Mouse (Mus musculus): ENCODE results near the gene Kri1.
"Not testable (repeated sequence)": the region's sequence is repeated elsewhere in the genome, so short reads cannot be mapped to it uniquely, and the experiment has no call there.

Gene Kri1

GRCm38 (mm10) chr9:21314367-21315140, 26.8 kb upstream of the Kri1 start:
- no peak for DNase-seq

DNA sequence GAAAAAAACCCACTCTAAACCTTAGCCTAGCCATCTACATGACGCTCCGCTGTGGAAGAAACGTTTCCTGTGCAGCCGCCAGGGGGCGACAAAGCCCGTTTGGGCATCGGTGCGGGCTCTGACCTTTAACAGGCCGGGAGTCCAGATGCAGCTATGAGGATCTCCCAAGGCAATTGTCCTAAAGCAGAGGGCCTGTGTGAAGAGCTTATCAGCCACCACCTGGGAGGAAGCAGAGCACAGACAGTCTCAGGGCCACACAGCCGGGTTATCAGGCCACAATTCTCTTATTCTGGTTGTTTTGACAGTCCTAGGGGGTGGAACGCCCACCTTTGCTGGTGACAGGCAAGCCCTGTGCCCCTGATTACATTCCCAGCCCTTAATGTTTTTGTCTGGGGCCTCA, 25.6 kb upstream of the Kri1 start:
- DNase-seq: peak; percentile 69

DNA sequence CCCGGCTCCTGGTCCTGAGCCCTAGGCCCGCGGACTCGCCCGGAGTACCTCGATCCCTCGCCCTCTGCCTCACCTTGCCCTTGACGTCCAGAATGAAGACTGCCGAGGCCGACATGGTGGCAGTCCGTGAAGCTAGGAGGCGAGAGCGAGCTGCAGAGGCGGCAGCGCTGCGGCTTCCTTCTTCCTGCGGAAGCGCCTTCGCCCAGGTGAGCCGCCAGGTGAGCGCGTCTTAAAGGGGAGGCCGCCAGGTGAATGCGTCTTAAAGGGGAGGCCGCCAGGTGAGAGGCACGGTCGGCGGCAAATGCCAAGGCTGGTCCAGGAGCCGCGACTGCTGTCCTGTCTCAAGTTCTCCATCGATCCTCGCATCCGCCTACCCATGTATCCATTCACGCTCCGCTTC, 24.4 kb upstream of the Kri1 start, which contains the start of gene Ap1m2:
Ap1m2 (minus strand) TSS at position 204 of the 400 bp plus-strand sequence.
- DNase-seq: no peak

- DNase-seq: no peak
Measured at GRCm38 (mm10) chr9:21311695-21312094, 23.9 kb upstream of the Kri1 start.

DNA sequence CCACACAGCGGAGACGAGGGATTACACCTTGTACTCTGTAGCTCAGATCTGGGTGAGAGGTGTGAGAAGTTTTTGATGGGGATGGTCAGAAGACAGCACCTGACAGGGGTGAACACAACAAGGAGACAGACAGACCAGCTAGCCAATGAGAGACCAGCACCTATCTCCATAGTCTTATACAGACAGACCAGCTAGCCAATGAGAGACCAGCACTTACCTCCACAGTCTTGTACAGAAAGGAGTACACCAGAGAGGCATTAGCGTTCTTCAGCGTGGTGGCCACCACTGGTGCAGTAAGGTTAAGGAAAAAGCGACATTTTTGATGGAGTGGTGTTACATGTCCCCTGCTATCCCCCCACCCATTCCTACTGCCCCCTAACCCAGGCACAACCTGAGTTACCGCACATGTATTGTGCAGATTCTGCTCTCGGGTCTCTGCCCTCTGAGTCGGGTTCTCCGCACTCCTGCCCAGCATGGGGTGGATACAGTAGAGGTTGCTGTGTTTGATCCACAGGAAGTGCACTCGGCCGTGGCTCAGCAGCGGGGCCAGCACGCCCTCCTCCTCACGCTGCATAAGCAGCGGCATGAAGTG, 21.5 kb upstream of the Kri1 start:
- DNase-seq: no peak

DNA sequence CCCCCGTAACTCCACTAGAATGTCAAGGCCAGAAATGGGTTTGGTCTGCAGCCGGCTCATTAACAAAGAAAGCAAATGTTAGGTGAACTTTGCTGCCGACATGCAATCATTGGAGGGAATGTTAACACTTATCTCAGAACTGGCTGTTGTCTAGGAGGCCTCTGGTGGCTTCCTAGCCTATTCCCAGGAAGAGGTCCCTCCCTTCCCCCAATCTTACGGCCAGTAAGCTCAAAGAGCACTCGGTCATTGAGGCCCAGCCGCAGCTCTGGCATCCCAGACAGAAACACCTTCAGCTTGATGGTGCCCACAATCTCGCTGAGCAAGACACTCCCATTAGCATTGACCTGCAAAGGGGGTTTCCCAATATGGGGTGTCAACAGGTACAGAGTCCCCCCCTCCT, 17.3 kb upstream of the Kri1 start:
- no peak for DNase-seq

GRCm38 (mm10) chr9:21299014-21299413, 11.2 kb upstream of the Kri1 start:
- DNase-seq: no peak

DNA sequence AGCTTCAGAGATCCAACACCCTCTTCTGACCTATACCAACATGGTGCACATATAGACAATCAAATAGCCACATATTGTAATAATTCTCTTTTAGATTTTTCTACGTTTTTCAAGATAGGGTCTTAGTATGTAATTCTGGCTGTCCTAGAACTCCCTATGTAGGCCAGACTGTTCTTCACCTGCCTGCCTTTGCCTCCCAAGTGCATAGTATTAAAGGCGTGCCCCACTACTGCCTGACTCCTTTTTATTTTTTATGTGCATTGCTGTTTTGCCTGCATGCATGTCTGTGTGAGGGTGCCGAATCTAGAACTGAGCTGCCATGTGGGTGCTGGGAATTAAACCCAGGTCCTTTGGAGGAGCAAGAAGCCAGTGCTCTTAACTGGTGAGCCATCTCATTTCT, 4.5 kb upstream of the Kri1 start:
- no peak for DNase-seq

GRCm38 (mm10) chr9:21291868-21292267, 4.1 kb upstream of the Kri1 start:
- DNase-seq: not testable (repeated sequence)

- peak; percentile 100 for DNase-seq
Measured at GRCm38 (mm10) chr9:21291022-21291787, 3.4 kb upstream of the Kri1 start, which contains the start of gene Cdkn2d. Gene Cdkn2d (minus strand): TSS chr9:21291407.

DNA sequence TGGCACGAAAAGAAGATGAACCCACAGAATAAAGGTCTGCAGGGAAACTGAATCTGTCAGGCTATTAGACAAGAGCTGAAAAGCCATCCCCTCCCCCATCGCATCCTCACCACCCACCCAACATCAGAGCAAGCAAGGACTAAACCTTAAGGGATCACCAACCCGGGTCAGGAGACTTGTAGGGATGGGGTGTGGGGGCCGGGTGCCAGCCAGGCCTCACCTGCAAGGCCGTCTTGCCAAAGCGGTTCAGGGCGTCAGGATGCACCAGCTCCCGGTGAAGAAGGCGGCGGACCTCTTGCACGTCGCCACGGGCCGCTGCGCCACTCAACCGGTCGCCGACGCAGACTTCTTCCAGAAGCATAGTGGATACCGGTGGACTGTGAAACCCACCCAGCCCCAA, 2.8 kb upstream of the Kri1 start:
- no peak for DNase-seq

DNA sequence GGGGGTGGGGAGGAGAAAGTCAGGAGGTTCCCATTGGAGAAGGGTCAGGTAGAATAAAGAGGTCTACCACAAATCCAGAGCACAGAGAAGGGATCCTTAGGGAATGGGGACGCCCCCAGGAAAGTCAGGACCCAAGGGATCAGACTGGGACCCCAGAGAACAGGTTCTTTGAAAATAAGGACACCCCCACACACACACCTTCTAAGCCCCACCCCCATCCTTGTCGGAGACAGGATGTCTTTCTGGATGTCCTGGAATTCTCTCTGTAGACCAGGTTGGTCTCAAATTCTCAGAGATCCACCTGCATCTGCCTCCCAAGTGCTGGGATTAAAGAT, 1.5 kb upstream of the Kri1 start:
- no peak for DNase-seq

GRCm38 (mm10) chr9:21288404-21289336, 901 bp upstream of the Kri1 start:
- DNase-seq: no peak

DNA sequence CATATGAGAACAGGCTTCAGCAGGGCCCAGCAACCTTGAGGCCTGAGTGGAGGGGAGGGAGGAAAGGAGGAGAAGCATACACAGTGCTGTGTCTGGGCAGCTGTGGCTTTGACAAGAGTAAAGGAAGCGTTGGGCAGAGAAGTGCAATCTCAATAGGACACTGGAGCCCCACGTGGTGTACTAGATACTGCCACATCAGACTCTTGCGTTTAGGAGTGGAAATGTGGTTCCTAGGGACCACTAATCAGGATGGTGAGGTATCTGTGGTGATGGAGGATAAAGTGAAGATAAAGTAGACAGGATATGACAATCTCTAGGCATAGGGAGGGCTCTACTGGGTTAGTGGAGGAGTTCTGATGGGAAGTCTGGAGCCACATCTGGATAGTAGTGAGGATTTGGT, 1.0 kb downstream of the Kri1 start:
- no peak for DNase-seq

DNA sequence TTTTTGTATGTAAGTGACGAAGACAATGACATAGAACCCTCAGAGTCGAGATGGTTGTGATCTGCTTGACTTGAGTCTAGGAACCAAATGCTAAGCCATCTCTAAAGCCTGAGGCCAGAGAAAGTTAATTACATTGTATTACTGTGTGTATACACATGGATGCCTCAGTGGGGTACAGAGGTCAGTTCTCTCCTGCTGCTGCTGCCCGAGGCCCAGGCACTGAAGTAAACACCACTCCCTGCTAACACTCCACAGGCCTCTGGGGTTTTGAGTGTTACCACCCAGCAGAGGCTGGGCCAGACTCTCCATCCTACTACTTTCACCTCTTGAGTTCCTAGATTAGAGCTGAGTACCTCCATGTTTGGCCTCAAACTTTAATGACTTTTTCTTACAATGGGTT, 3.8 kb downstream of the Kri1 start:
- DNase-seq: no peak

DNA sequence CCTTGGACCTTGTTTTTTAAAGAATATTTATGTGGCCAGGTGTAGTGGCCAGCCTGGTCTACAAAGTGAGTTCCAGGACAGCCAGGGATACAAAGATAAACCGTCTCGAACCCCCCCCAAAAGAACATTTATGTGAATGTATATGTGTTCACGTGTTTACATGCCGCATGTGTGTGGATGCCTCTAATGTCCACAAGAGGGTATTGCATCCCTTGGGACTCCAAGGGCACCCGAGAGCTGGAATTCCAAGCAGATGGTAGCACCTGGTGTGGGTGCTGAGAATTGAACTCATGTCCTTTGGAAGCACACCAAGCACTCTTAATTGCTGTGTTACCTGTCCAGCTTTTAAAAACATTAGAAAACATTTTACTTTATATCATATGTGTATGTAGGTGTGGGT, 4.2 kb downstream of the Kri1 start:
- no peak for DNase-seq

DNA sequence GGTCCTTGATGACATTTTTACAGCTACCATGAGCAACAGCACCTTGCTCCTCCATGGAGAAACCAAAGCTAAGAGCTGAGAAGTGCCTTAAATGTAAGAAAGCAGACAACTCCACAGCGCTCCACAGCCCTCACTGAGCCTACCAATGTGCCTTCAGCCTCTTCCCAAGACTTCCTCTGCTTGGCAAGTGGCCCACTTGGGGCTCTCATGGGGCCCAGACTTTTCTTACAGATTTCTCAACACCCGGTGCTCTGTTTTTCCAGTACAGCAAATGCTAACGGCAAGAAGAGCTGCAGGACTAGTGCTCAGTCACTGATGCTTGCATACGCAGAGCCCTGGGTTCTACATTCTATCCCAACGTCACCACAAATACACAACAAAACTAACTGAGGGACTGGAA, 10.0 kb downstream of the Kri1 start:
- DNase-seq: no peak

- DNase-seq: no peak
Measured at GRCm38 (mm10) chr9:21276307-21276706, 11.5 kb downstream of the Kri1 start.

DNA sequence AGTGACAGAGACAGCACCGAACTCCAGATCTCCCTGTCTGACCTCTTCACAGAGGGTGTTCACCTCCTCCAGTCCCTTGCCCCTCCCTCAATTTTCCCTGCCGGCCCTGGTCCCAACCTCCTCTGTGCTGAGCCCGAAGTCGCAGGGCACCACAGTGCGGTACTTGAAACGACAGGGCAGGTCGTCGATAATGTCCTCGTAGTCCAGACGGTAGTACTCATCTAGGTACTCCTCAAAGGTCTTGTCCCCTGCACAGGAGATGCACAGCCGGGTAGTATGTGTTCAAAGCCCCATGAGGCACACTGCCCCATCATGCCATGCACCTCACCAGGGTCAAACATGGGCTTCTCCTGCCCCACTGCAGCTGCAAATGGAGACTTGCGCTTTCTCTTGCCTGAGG, 12.0 kb downstream of the Kri1 start:
- no peak for DNase-seq

- DNase-seq: no peak
Measured at GRCm38 (mm10) chr9:21275013-21275710, 12.6 kb downstream of the Kri1 start.

- no peak for DNase-seq
Measured at GRCm38 (mm10) chr9:21274336-21274735, 13.4 kb downstream of the Kri1 start.

- DNase-seq: no peak
Measured at GRCm38 (mm10) chr9:21273520-21274228, 14.1 kb downstream of the Kri1 start.

Data from layer of hippocampus, adult 9-11 months (tissue).